Mouse (Mus musculus): ENCODE data around the gene Mak.

The Mak gene

DNA sequence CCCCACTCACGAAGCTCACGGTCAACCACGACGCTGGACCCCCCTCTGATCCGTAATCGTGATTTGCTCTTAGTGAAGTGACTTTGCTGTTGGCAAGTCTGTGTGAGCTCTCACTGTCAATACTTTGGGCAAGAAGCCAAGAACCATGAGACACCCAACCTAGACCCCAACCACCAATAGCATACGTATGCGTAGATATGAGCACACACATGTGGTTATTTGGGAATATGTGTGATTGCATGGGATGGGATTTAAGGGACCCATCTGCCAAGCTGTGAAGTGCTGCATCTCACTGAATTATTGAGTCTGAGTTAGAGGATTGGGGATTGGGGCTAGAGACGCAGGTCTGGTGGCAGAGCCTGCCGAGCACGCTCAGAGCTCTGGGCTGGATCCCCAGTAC, 7.9 kb downstream of the Mak start:
- no peak for DNase-seq (ENCODE audit: low read depth)

DNA sequence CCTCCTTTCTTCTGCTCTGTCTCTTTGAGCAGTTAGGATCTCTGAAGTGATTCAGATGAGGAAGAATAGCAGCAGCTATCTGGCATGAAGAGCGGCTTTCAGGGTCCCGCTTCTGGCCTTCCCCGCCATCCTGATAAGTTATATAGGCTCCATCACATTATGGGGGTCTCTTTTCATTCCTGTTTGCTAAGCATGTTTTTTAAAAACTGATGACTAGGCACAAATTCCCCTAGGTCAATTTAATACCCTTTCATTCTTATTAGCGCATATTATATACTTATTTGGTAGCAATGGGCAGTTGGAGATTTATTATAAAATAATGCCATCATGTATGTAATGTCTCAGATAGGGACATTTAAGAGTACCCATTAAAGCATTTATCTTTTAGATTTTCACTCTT, 11.9 kb downstream of the Mak start:
- DNase-seq (ENCODE audit: low read depth): no peak

DNA sequence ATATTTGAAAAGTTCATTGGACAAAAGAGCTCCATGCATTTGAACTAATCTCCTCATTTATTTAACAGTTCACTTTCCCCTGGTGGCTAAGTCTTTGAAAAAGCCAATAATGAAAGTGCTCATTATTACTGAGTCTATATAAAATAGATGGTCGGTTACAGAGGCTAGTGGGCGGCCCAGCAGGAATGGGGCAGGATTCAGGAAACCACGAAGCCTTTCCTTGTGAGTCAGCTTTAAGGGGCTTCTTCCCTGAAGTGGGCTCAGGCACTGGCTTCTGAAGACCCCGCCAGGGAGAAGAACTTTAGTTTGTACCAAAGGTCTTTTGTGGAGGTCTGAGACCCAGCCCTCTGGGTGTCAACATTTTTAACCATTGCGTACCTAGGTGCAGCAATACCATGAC, 27.5 kb downstream of the Mak start:
- no peak for DNase-seq (ENCODE audit: low read depth)

DNA sequence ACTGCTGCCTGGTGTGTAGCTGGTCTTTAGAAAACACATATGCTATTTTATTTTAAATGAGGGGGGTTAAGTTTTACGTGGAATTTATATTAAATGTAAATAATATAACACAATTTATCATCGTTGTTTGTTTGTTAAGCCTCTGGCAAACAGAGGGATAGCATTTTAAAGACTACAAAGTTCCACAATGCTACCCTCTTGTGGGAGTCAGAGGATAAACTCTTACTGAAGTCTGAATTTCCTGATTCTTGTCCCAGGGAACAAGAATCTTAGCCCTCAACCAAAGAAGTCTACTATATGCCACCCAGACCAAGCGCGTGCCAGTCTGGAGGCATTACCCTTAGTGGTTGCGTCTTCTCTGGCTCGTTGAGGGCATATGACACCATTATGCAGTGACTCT, 32.2 kb downstream of the Mak start:
- peak; percentile 12 for DNase-seq (ENCODE audit: low read depth)

DNA sequence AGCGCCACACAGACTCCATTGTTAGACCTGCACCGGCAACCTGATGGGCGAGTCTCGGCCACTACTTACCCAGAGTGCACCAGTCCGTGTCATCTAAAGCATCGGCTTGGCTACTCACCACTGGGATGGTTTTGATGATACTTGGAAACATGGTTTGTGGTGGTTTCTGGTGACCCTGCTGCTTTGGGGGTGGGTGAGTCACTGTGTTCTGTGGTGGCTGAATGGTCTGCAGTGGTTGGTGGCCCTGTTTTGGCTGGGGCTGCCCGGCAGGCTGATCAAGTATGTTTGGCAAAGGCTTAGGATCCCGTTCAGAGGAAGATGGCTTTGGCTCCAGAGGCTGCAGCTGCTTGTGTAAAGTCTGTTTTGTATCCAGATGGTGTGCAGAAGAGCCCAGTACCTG, 33.6 kb downstream of the Mak start:
- peak; percentile 62 for DNase-seq (ENCODE audit: low read depth)

DNA sequence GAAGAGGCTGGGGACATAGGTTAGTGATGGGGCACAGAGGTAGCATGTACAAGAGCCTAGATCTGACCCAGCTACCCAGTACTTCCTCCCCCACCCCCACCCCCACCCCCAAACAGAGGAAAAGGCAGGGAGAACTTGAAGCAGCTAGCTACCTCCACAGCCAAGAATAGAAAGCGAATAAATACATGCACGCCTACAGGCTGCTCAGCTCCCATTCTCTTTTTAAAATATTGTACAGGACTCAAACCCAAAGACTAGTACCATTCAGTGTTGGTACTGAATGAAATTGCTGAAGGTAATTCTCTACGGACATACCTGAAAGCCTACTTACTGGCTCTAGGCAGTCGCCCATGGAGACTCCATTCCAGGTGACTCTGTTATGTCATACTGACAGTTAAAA, 37.0 kb downstream of the Mak start:
- DNase-seq (ENCODE audit: low read depth): no peak

DNA sequence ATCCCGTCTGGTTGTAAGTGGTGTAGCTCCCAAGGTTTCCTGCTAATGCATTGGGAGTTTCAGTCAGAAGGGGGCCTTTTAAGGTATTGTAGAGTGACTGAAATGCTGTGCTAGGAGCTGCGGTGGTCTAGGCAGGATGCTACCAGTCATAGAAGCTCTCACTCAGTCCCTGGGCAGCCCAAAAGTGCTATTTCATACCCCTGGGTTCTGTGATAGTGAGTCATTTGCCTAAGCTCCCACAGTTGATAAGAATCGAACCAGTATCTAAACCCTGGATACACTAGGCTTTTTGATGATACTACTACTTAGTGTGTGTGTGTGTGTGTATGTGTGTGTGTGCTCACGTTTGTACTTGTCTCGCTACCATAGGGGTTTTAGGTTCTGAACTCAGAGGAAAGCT, 49.4 kb downstream of the Mak start:
- peak; percentile 66 for DNase-seq (ENCODE audit: low read depth)

DNA sequence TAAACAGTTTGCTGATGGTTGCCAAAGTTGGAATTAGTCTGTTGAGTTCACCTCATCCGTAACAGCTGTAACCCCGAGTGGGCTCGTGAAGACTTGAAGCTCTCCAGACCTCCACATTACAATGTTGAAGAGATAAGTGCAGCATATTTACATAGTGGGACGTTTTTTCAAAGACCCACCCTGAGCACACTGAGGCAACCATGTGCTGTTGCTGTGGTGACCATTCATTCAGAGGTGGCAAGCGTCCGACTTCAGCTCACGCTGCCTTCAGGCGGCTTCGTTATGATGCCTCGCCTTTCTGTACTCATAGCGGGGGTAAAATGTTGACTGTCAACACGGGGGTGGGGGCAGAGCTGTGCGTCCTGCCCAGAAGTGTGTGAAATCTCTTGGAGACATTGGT, 57.4 kb downstream of the Mak start:
- no peak for DNase-seq (ENCODE audit: low read depth)

DNA sequence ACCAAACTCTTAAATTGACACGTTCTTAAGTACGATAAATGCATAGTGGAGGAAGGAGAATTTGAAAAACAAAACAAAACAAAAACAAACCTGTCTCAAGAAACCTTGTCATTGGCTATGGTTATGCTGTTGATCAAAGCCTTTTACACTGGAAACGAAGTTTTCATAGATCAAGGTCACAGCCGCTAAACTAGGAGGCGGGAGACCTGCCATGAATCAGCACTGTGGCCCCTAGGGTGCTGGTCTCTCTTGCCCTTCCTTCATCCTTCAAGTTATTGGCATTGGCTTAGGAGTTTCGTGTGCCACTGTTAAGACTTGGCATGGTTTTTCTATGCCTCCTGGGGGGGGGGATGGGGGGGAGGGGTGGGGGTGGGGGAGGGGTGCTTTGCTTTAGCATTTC, 57.9 kb downstream of the Mak start:
- no peak for DNase-seq (ENCODE audit: low read depth)

DNA sequence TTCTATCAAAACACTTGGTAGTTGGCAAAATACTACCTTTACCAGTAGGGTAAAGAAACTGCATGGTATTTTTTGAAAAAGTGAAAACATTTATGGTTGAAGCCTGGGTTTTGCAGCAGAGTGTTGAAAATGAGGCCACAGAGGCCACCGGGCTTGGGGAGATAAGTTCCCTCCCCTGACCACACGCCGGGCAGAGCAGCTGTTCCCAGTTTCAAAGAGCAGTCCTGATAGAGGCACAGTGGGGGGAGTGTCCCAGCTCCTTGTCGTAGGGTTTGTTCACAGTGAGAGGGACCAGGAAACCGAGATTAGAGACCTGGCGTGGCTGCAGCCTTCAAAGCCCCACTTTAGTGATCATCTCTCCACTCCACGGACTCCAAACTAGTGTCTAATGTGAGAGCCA, 59.0 kb downstream of the Mak start:
- no peak for DNase-seq (ENCODE audit: low read depth)

DNA sequence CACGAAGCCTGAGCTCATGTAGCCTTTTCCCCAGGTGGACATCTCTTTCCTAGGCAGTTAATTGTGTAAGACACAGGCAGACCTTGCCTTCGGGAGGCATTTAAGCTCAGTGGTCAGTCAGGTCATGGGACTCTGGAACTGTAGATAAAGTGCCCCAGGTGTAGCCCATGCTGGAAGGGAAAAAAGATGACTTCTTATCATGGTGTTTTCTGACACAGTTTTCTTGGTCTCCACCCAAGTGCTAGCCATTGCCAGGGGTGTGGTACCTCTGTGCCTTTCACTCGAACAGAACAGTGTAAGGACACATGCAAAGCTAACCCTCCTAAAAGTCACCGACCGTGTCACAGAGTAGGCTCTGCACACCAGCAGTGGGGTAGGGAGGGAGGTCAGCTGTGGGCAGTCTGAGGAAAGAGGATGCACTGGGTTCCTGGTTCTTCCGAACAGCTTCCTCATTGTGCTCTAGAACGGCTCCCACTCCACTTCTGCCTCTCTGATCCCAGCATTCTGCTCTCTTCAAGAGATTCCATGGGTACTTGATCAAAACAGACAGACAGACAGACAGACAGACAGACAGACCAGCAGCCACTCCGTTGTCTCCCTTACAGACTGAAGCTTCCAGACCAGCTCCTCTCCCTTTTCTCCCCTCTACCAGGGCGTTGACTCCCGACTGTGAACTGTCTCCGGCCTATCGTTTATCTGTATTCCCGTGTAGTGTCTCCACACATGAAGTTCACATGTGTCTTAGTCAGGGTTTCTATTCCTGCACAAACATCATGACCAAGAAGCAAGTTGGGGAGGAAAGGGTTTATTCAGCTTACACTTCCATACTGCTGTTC, 60.5 kb downstream of the Mak start:
- DNase-seq (ENCODE audit: low read depth): no peak

DNA sequence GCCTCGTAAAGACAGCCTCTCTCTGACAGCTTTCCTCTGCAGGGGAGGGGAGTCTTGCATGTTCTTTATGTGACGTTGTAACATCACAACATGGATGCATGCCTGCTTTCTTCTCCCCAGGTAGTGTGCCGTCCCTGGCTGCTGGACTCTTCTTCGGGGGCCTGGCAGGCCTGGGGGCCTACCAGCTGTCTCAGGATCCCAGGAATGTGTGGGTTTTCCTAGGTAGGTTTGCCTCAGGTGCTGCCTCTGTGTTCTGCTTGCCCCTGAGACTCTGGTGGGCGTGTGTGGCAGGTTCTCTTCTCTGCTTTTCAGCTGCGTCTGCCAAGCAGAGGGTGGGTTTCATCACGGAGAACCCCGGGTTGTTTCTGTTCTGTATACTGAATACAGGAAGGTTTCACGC, 61.3 kb downstream of the Mak start:
- no peak for DNase-seq (ENCODE audit: low read depth)

DNA sequence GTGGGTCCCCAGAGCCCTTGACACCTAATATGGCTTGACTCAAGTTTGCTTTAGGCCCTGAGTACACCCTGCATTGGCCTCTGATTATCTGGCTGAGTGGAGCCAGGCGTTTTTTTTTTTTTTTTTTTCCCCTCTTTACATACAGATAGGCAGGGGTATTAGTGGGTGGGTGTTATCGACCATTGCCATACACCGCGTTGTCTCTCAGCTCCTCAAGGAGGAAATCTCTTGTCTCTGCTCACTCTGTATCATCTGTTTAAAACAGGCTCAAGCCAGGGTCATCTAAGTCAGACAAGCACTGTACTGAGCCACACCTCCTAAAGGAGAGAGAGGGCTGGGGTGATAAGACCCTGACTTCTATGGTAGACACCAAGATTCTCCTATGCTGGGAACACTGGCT, 61.7 kb downstream of the Mak start:
- DNase-seq (ENCODE audit: low read depth): no peak

DNA sequence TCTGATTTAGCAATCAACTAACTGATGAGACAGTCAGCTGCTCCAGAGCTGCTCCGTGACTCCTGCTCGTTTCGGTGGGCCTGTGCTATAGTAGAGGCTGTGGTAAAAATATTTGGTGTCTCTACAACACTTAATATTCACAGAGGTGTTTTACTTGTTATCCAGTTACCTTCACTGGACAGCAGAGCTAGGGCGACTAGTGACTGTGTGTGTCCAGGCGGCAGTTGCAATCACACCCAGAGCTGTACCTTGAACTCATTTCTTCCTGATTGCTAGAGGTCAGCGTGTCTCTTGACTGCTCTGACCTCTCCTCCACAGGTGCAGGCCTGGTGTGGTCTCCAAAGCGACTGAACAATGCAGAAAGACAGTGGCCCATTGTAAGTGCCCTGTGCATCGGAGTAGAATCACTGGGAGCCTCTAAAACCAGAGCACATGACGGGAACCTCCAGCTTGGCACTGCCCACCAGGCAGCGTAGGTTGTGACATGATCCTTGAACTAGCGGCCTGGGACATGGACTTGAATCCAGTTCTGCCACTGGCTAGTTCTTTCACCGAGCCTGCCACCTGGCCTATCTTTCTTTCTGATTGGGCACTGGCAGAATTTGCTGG, 62.6 kb downstream of the Mak start:
- peak; percentile 16 for DNase-seq (ENCODE audit: low read depth)

DNA sequence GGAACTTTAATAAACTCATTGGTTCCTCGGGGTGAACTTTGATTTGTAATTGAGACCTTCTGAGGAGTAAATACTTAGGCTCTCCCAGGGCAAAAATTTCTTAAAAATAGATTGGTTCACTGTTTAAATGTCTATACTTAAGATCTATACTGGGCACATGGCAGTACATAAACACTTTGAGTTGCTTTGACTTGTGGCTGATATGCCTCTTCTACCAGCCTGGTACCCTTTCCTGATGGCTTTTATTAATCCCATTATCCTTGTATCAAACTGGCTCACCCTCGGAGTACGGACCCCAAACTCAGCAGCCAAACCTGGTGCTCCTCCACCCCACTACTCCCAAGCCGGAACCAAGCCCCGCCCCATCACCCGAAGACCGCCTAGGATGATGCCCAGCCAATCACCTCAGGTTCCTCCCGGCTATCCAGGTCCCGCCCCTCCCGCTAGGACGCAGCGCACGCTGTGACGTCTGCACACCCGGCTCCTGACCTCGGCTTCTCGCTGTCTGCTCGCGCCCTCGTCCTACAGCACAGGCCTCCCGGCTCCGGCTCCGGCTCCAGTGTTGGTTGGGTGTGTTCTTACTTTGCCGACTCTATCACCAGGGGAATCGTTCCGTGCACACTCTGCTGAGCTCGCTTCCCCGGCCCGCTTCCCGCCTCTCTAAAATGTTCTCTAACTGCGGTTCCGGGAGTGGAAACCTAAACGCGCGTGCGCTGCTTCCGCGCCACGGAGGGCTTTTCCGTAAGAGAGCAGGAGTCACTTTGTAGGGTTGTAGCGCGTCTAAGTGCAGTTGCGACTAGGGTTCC, 63.5 kb downstream of the Mak start, which contains the start of gene Tmem14c:
Gene Tmem14c (plus strand): TSS at position 464 of the 806 bp plus-strand sequence.
- peak; percentile 95 for DNase-seq (ENCODE audit: low read depth)

DNA sequence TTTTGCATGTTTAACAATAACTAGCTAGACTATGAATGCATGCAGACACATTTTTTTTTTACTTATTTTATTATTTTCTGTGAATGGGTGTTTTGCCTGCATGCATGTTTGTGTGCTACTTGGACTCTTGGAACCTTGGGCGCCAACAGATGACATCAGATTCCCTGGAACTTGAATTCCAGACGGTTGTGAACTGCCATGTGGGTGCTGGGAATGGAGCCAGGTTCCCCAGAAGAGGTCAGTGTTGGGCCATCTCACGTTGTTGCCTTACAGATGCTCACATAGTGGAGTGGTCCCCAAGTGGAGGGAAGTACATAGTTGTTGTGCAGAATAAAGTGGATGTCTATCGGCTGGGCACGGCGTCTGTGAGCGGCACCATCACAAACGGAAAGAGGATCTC, 70.6 kb downstream of the Mak start:
- no peak for DNase-seq (ENCODE audit: low read depth)

DNA sequence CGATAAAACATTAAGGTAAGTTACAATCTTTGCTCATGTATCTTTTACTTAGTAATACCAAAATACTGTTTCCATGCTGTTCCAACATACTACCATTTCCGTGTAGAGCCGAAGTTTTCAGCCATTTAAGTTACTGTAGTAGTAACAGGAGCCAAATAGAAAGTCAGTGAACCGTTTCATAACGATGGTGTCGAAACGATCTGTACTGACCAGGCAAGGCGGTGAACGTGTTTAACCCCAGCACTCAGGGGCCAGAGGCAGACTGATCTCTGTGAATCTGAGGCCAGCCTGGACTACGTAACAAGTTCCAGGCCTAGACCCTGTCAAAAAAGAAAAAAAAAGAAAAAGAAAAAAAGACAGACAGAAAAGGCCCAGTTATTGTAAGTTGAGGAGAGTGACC, 71.2 kb downstream of the Mak start:
- DNase-seq (ENCODE audit: low read depth): no peak

DNA sequence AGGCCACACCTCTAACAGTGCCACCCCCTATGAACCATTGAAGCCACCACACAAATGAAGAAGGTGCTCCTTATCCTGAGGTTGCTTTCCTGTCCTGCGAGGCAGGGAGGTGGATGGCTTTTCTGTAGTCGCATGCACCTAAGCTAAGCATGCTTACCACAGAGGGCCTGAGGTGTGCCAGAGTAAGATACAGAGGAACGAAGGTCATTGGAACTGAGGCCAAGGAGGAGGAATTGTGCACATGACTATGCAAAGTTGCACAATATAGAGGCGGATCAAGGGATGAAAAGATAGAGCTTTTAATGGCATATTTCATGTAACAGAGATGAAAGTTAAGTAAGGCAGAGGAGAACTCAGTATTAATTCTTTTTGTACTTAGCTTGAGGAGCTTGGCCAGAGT, 73.3 kb downstream of the Mak start:
- no peak for DNase-seq (ENCODE audit: low read depth)

DNA sequence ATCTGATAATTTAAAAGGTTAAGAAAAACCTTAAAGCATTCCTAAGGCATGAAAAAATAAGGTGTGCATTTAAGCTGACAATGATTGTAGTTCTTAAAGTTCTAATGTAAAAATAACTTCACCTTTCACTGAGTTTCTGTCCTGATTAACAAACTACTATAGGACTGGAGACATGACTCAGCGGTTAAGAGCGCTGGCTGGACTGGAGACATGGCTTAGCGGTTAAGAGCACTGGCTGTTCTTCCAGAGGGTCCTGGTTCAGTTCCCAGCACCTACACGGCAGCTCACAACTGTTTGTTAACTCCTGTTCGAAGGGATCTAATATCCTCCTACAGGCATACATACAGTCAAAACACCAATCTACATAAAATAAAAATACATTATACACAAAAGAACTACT, 77.5 kb downstream of the Mak start:
- DNase-seq (ENCODE audit: low read depth): peak; percentile 62

DNA sequence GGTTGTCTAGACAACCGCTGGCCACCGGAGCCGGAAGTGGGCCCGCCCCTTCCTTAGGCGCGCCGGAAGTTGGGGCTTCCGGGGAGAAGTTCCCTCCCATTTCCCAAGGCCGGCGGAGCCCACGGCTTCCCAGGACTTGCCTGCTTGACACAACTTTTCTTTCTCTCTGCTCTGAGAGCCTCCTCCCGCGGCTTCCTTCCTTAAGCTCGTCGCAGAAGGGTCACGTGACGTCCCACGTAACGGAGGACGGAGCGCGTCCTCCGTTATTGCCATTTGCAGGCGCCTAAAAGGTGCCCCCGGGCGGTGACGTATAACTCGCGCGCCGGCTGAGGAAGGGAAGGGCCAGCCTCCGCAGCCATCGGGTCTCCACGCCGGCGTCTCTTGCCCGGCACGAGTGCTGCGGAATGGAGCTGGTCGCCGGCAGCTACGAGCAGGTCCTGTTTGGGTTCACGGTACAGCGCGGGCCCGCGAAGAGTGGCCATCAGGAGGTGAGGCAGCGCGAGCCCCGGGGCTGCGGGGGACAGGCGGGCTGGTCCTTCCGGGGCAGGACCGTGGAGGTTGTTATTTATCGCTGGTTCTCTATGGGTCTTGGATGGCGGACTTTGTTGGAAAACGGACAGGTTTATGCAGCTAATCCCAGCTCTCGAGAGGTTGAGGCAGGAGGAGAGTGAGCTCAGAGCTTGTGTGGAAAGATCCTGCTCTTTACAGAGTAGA, 78.4 kb downstream of the Mak start, which contains the start of gene Pak1ip1:
Gene Pak1ip1 (plus strand): TSS at position 98 of the 714 bp plus-strand sequence.
- peak; percentile 98 for DNase-seq (ENCODE audit: low read depth)

DNA sequence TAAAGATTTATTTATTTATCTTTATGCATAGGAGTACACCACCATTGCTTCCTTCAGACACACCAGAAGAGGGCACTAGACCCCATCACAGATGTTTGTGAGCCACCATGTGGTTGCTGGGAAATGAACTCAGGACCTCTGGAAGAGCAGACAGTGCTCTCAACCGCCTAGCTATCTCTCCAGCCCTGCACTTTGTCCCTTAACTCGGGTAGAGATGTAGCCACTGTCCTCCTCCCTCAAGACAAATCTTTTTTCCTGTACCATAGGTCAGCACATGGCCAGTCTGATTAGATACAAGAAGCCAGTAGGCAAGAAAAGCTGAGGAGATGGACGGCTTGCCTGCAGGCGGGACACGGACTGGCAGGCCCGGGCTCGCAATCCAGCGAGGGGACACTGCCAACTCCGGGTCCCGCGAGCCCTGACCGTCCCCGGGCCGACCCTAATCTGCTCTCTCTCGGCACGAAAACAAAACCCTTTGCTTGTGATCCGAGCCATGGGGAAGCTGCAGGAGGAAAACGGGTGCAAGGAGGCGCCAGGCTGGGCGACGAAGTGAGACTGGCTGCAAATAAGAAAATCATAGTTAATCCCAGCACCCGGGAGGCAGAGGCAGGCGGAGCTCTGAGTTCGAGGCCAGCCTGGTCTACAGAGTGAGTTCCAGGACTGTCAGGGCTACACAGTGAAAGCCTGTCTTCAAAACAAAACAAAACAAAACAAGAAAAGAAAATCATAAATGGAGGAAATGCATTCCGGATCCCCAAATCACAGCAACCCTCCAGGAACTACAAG, 79.2 kb downstream of the Mak start:
- peak; percentile 53 for DNase-seq (ENCODE audit: low read depth)

All from 416B (cell line).